Mouse (Mus musculus) leukemia stem cell, adult 10-12 weeks (primary cell): ENCODE measurements around the gene Scgb3a1. TPM values are rescaled to one million over a fixed set of nuclear protein-coding genes. Genes with fewer than 3 reads are reported as not detected.

Experiments
- polyA plus RNA-seq: library from polyadenylated mRNA; stranded (reverse); fragments of >175 nt; gene quantifications from 2 replicates; pipeline ENCODE4 v1.2.3, GENCODE M21; 2012; ENCODE audit warnings: low replicate concordance

Gene Scgb3a1
- 1.2 TPM in 1 of 2 replicates, not detected in the other for polyA plus RNA-seq

DNA sequence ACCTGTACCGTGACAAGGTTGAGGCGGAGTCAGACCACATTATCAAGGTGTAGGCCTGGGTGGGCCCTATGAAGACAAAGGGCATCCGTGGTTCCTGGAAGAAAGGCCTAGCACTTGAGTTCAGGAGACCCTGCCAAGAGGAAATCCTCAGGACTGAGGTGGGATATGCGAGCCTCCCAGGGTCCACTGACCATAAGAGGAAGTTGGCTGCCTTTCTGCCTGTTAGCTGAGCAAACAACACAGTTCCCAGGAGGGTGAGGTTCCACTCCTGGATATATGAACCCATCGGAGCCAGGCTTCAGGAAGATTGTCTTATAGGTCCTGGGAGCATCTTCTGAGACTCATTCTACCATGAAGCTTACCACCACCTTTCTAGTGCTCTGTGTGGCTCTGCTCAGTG lies at the start of gene Scgb3a1:
Gene Scgb3a1 (plus strand): TSS at position 301 of the 400 bp plus-strand sequence.

DNA sequence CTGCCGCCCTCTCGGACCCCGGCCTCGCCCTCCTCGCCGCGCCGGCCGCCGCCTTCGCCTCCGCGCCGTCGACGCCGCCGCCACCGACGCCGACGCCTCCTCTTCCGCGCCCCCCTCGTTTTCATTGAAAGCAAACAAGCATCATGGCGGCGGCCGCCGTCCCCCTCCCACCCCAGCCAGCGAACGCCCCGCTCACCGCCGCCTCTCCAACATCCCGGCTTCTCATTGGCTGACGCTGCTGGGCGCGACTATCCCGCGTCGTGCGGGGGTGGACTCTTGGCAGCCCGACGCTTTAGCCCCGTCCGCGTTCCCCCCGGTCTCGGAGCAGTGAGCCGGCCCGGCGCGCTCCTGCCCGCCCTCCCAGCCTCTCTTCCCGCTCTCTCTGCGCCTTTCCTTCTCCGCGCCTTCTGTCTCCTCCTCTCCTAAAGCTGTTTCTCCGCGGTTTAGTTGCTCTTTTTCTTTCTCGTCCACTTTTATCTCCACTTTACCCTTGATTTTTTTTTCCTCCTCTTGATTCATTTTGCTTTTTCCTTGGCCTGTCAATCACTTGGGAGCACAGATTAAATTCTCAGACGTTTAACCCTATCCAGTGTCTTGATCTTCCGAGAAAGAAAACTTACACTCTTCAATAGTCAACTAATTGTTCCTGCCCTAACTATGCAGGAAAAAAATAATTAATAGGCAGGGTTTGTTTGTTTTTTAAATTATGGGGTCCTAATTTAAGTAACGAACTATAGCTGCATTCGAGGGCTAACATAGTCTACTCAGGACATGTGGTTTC lies 49.3 kb downstream of the Scgb3a1 start, which contains the start of gene Cnot6:
Gene Cnot6 (minus strand): TSS at position 169 of the 781 bp plus-strand sequence.

Other genes starting within 250 kb of the Scgb3a1 start
- 0.23 TPM in 1 of 2 replicates, not detected in the other for gene Olfr1389, start 240.5 kb upstream of the Scgb3a1 start, polyA plus RNA-seq
- gene Olfr1388, start 227.0 kb upstream of the Scgb3a1 start, polyA plus RNA-seq = not detected in 2 replicates
- gene Olfr1387, start 208.3 kb upstream of the Scgb3a1 start, polyA plus RNA-seq = not detected in 2 replicates
- gene Olfr1386, start 198.6 kb upstream of the Scgb3a1 start, polyA plus RNA-seq = not detected in 2 replicates
- not detected in 2 replicates for gene Olfr1385, start 174.5 kb upstream of the Scgb3a1 start, polyA plus RNA-seq
- gene Olfr1384, start 156.9 kb upstream of the Scgb3a1 start, polyA plus RNA-seq = not detected in 2 replicates
- not detected in 2 replicates for gene Olfr1383, start 144.0 kb upstream of the Scgb3a1 start, polyA plus RNA-seq
- gene Olfr1382, start 135.4 kb upstream of the Scgb3a1 start, polyA plus RNA-seq = not detected in 2 replicates
- not detected in 2 replicates for gene Olfr1381, start 120.2 kb upstream of the Scgb3a1 start, polyA plus RNA-seq
- gene Olfr1380, start 106.7 kb upstream of the Scgb3a1 start, polyA plus RNA-seq = not detected in 2 replicates
- 2.6 and 3.4 TPM in 2 replicates for gene Flt4, start 54.3 kb upstream of the Scgb3a1 start, polyA plus RNA-seq
- gene Cnot6, start 49.1 kb downstream of the Scgb3a1 start, polyA plus RNA-seq = 26.5 and 41.8 TPM in 2 replicates
- gene Gfpt2, start 130.6 kb downstream of the Scgb3a1 start, polyA plus RNA-seq = 0.14 TPM in 1 of 2 replicates, not detected in the other
- gene Mapk9, start 183.1 kb downstream of the Scgb3a1 start, polyA plus RNA-seq = 12.7 and 13.2 TPM in 2 replicates
- 0.14 and 0.25 TPM in 2 replicates for gene Rasgef1c, start 238.2 kb downstream of the Scgb3a1 start, polyA plus RNA-seq